Mouse (Mus musculus): Measurements from ENCODE around the gene Hdac2. TPM values are rescaled to one million over a fixed set of nuclear protein-coding genes. Genes with fewer than 3 reads are reported as not detected.
A peak's percentile ranks its signal among the peaks of the same experiment; 100 is the strongest.

Hdac2 gene
- 10 to 100 TPM; 42.7 to 49.8 (median 45.5) TPM for total RNA-seq (2022)

DNA sequence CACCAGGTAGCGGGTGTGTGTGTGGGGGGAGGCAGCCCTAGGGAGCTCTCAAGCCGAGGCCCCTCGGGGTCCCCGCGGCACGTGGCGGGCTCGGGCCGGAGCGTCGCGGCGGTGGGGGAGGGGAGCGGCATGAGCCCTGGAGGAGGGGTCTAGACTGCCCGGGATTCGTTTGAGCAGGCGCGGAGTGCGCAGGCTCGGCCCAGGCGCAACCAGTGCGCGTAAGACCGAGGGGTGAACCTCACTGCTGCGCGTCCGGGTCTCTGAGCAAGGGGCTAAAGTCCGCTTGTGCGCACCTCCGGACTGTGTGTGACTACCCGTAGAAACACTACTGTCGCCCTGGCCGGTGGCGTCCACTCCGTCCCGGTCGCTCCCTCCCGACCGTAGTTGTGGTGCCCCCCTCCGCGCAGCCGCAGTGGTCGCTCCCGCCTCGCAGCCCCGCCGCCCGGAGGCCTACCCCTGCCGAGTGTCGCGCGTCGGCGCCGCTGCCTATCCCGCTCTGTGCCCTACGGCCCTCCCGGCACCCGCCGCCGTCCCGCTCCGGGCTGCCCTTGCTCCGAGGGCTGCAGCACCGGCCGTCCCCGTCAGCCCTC lies at the start of gene Hdac2:
Gene Hdac2 (plus strand): TSS at position 459 of the 590 bp plus-strand sequence.
- peak; percentile 84 for DNase-seq (ENCODE audit: low spot score)

DNA sequence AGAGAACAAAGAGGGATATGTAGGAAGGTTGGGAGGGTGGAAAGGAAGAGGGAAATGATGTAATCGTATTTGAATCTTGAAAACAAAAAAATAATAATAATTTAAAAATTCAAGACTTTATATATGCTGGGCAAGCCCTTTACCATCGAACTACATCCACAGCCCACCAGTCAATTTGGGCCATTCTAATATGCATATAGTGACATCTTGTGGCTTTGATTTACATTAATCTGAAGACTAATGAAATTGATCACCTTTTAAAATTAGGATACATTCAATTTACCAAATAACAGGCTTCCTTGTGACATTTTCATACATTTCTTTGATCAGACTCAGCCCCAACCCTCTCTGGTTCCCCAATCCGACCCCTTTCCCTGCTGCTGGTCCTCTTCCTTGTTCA lies 46.1 kb upstream of the Hdac2 start:
- no peak for DNase-seq (ENCODE audit: low spot score)

DNA sequence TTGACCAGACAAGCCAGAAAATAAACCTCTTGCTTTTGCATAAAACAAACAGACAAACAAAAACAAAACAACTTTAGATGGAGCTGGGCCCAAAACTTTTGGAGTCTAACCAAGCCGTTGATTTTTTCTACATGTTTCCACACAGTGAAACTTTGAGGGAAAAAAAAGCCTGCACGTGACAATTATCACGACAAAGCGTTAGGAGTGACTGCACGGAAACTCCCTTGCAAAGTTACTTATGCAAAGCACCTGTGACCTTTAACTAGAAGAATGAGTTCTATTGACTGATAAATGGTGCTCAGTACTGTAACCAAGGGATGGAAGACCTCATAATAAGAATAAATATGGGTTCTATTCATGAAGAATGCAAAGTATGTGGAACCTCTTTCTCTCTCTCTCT lies 38.5 kb upstream of the Hdac2 start:
- no peak for DNase-seq (ENCODE audit: low spot score)

DNA sequence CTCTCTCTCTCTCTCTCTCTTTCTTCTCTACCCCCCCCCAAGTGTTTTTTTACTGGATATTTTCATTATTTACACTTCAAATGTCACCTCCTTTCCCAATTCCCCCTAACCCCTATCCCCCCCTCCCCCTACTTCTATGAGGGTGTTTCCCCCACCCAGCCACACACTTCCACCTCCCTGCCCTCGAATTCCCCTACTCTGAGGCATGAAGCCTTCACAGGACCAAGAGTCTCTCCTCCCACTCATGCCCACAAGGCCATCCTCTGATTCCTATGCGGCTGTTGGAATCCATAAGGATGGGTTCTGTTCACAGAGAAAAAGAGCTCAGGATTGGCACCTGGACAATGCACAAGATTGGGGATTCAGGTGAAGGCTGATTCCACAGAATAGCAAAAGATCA lies 38.1 kb upstream of the Hdac2 start:
- DNase-seq (ENCODE audit: low spot score) = no peak

DNA sequence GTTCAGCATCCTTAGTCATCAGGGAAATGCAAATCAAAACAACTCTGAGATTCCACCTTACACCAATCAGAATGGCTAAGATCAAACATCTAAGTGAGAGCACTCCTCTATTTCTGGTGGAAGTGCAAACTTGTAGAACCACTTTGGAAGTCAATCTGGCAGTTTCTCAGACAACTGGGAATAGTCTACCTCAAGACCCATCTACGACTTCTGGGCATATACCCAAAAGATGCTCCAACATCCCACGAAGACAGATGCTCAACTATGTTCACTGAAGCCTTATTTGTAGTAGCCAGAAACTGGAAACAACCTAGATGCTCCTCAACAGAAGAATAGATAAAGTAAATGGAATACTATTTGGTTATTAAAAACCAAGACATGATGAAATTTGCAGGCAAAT lies 22.6 kb upstream of the Hdac2 start:
- DNase-seq (ENCODE audit: low spot score) = no peak

DNA sequence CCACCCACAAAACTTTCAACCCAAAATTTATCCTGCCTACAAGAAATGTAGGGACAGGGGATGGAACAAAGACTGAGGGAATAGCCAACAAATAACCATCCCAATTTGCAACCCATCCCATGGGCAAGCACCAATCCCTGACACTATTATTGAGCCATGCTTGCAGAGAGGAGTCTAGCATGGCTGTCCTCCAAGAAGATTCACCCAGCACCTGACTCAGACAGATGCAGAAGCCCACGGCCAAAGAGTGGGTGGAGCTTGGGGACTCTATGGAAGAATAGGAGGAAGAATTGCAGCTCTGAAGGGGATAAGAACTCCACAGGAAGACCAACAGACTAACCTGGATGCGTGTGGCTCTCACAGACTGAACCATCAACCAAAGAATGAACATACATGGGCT lies 21.7 kb upstream of the Hdac2 start:
- no peak for DNase-seq (ENCODE audit: low spot score)

DNA sequence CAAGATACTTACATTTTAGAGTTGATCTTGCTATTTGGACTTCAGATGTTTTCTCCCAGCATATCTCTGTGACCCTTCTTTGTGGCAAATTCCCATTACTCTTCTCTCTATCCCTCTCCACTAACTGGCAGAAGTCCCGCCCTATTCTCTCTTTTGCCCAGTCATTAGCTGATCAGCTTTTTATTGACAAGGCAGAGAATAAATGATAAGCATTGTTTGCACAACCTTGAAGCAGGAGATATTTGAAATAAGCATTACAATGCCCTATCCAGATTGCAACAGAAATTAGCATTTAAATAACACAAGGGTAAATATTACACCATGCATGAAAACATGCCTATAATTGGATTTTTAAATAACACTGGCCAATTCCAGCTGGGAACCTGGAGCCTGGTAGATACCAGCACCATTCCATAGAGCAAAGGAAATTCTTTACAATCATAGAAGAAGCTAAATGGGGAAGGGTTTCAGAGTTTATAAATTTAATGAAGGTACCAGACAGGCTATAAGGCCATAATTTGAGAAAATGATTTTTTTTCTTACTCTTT lies 14.7 kb upstream of the Hdac2 start:
- no peak for DNase-seq (ENCODE audit: low spot score)

DNA sequence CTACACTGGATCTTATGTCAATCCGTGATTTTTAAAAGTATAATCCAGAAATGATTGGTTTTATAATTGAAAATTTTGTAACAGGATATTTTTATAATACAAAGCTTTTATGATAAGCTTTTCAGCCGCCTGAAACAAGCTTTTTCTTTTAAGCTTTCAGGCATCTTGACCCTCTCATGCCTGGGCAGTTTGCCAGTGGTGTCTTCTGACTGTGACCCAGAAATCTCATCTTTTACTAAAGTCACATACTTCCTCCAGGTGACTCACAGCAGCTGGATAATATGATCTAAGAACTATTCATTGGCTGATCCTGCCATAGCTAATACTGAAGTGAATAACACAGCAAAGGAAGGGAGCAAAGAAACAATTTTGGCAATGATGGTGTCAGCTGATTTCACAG lies 9.9 kb upstream of the Hdac2 start:
- no peak for DNase-seq (ENCODE audit: low spot score)

DNA sequence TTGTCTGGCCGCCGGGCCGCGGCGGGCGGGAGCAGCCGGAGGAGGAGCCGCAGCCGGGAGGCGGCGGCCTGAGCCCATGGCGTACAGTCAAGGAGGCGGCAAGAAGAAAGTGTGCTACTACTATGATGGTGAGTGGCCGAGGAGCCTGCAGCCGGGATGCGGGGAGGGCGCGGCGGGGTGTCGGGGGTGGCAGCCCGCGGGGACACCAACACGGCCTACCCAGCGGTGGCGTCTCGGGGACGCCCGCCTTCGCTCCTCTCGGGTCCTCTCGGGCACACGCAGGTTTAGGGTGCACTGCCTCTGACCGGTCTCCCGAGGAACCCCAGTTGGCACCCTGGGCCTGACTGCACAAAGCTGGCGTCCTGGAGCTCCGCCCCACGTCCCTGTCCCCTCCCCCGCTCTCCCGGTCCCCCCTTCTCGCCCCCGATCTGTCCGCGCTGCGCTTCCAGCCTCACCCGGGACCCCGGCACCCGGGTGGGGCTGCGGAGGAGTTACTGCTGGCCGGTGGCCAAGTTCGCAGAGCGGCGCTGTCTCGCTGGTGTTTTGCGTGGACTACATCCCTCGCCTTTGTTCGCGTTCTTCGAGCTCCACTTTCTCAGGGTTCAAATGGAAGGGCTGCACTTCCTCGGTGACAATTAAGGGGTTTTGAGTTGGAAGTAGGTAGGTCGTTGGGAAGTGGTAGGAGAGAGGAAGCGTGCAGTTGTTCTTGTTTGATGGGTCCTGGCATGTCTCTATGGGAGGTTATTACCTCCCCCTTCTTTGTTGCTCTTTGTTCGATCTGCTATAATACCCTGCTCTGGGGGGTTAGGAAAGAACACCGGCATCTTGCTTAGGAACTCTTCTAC lies 554 bp downstream of the Hdac2 start:
- no peak for DNase-seq (ENCODE audit: low spot score)

DNA sequence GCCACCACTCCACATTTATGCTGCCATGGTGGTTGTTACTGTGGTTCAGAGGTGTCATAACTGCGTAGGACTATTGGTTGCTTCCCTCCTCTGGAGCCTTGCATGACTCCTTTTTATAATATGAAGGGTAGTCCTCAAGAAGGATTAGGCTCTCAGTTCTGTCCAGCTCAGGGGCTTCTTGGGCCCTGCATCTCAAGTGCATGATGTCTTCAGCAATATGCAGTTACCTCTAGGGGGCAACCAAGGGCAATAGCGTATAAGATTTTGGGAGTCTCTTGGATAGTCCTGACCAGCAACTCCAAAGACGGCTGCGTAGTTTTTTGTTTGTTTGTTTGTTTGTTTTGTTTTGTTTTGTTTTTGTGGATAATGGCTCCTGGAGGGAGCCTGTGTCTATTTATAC lies 7.5 kb downstream of the Hdac2 start:
- DNase-seq (ENCODE audit: low spot score) = no peak

DNA sequence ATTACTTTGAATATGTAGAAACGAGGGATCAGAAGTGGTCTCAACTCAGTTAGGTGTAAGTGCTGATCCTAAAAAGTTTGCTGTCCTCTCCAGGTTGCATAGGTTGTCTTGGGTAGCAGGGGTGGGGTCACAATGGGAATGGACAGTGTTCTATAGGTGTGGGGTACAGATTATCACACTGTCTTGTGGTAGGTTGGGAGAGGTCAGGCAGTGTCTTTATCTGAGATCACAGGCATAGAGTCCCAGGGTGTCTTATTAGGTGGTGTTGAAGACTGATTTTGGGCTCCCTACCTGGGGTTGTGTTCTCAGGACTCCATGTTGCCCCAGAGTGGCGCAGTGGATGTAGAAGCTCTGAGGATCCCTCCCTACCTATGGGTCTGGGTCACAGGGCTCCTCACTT lies 17.8 kb downstream of the Hdac2 start:
- no peak for DNase-seq (ENCODE audit: low spot score)

DNA sequence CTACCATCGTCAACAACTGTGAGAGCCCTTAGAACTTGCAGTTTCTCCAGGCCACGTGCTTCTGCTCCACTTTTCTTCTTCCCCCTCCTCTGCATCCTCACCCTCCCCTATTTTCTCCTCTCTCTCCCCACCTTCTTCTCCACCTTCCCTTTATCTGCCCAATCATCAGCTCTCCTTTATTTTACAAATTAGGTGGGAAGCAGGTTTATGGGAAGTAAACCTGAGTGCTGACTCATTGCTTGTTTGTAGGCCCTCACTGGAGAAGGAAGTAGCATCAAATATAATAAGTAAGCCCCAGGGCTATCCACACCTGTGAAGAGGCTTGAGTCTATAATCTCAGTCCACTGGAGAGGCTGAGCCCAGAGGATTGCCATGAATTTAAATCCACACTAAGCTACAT lies 26.5 kb downstream of the Hdac2 start:
- no peak for DNase-seq (ENCODE audit: low spot score)

DNA sequence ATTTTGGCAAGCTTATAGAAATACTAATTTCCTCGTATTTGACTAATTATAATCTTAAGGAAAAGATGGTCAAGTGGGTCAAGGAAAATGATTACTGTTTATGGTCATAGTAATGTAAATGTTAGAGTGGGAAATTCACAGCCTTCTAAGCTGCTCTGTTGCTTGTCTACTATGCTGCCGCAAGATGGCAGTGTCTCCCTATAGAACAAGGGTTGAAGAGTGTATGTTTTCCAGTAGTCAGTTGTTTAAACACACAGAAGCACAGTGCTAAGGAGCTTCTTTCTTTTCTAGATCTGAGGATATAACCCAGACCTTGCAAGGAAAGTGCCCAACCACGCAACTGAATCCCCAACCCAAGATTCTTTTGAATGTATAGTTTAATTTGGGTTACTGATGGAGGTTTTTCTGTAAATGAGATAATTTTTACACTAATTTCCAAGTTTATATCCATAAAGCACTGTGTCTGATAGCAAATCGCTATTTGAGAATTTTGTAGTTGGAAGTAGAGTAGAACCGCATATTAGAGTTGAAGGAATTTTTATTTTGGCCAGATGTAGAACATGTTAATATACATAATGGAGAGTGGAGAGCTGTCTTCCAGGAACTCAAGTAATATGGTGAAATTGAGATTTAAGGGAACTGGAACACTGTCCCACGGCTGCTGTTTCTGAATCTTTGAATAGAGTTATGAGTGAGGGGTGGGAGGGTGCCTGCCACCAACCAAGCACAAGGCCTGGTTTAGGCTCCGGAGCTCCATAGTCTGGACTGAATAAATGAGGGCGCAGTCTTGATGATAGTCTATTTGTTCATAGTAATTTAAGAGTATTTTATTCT lies 40.1 kb downstream of the Hdac2 start:
- peak; percentile 69 for DNase-seq (ENCODE audit: low spot score)

DNA sequence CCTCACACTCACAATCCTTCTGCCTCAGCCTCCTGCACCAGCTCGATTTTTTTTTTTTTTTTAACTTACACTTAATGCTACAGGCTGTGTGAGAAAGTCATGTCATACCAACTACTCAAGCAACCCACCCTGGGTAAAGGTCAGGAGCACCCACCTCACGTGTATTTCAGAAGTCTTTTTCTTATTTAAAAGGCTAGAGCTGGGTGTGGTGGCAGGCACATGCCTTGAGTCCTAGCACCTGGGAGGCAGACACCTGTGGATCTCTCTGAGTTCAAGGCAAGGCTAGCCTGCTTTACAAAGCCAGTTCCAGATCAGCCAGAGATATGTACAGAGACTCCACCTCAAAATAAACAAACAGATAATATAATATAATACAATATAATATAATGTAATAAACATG lies 41.4 kb downstream of the Hdac2 start:
- DNase-seq (ENCODE audit: low spot score) = no peak

DNA sequence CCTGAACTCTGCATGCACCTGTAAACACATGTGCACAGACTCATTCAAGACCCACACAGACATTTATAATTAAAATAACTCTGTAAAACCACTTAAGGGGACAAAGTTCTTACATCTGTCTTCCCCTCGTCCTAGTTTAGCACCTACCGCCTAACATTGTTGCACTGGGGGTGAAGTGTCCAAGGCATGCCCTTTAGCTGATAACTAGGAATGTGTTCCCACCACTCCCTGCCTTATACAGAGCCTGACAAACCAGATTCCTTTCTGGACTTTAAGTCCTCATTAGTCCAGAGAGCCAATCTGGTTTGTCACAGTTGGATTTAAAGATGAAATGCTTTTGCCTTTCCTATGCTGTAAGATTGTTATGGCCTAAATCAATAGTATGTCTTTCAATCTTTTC lies 41.9 kb downstream of the Hdac2 start:
- no peak for DNase-seq (ENCODE audit: low spot score)

DNA sequence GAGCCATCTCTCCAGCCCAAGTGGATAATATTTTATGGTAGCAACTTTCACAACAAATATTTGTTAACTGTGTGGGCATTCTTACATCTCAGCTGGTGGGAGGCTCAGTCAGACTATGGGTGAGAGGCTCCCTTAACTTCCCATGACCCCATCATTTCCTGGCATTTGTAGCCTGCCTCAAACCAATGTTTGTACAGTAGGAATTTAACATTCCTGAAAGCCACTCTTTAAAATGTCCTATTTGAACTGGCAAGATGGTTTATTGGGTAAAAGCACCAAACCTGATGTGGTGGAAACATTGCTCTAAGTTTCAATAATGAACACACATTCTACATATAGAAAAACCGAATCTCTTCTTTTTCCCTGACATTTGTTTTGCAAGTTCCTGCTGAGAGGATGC lies 50.0 kb downstream of the Hdac2 start:
- no peak for DNase-seq (ENCODE audit: low spot score)

DNA sequence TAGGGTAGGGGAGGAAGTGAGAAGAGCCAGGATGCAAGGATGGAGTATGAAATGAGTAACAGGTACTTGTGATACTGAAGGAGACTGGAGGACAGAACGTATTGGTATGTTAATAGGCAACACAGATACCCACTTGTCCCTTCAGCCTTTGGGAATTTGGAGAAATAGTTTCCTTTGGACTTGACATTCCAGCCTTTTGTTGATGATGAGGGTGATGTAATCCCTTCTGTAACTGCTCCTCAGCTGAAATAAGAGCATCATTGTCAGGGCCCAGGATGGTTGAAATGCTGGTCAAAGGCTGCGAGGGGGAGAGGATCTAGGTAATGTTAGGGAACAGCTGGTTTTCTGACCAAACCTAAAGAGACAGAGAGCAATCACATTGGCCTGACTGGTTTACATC lies 54.3 kb downstream of the Hdac2 start:
- DNase-seq (ENCODE audit: low spot score) = no peak

DNA sequence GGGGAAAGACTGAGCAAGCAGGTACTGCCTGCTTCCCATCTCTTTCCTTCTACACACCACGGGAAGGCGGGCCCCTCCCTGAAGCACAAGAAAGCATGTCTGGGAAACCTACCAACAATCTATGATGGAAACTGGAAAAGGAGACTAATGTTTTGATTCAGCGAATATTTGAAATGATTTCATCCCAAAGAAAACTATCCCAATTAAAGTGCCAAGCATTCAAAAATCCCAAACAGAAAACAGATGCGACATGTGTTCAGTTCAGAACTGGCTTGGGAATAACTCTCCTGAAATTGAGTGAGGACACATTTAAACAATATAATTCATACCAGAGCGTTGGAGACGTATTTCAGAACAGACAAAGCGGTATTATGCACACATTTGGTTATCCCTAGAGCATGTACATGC lies 60.8 kb downstream of the Hdac2 start:
- DNase-seq (ENCODE audit: low spot score) = peak; percentile 68

DNA sequence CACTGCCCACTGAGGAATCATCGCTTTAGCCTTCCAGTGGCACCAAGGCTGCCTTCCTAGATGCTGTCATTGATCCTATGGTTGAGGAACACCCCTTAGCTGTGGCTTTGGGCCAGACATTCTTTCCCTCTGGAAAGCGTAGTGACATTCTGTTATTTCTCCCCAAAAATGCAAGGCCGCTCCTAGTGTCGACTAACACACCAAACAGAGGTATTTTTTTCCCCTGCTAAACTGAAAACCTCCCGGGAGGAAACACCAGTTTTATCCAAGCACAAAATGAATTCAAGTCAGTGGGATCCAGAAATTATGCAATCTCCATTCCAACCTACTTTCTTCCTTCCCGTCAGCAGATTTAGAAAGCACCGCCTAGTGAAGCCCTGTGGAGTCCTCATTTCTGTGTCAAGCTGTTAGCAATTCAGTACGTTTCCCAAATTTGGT lies 73.3 kb downstream of the Hdac2 start:
- DNase-seq (ENCODE audit: low spot score) = peak; percentile 87
